Mouse (Mus musculus) limb, embryonic 14.5 days (tissue): ENCODE results near the gene Macrod2. TPM values are rescaled to one million over a fixed set of nuclear protein-coding genes. Genes with fewer than 3 reads are reported as not detected.

Source experiments
- ATAC-seq: fragments of 200-750 bp; cut with Nextera tagmentation; 2 replicates; pipeline ENCODE4 v1.8.0; 2017; ENCODE audit warnings: low read depth, moderate number of reproducible peaks, moderate TSS enrichment; ENCODE audit not compliant: low FRiP score
- DNase-seq: peaks from one replicate; pipeline ENCODE4 v3.0.0-alpha.2; 2015; ENCODE audit warnings: low spot score
- H3K27ac ChIP-seq: fragments of 300-500 bp; sonication (generic); replicated peaks from 2 replicates; pipeline ENCODE4 v1.5.1; 2014; ENCODE audit warnings: low read depth, mild to moderate bottlenecking, low read length, moderate library complexity, mixed read lengths
- H3K27me3 ChIP-seq: fragments of 300-500 bp; sonication (generic); 2 replicates; pipeline ENCODE4 v1.6.1; 2014; ENCODE audit warnings: low read length, mixed read lengths; ENCODE audit not compliant: control insufficient read depth, insufficient read depth
- H3K36me3 ChIP-seq: fragments of 300-500 bp; sonication (generic); 2 replicates; pipeline ENCODE4 v1.6.1; 2014; ENCODE audit warnings: mild to moderate bottlenecking, low read length, moderate library complexity, mixed read lengths; ENCODE audit not compliant: control insufficient read depth, insufficient read depth
- H3K4me1 ChIP-seq: fragments of 300-500 bp; sonication (generic); 2 replicates; pipeline ENCODE4 v1.6.1; 2014; ENCODE audit warnings: antibody characterized with exemption, low read length, mixed read lengths; ENCODE audit not compliant: control insufficient read depth, insufficient read depth
- H3K4me2 ChIP-seq: fragments of 300-500 bp; sonication (generic); replicated peaks from 2 replicates; pipeline ENCODE4 v1.6.1; 2014; ENCODE audit warnings: low read depth, mild to moderate bottlenecking, low read length, moderate library complexity; ENCODE audit not compliant: severe bottlenecking
- H3K4me3 ChIP-seq: fragments of 300-500 bp; sonication (generic); replicated peaks from 2 replicates; pipeline ENCODE4 v1.5.1; 2014; ENCODE audit warnings: low read length
- H3K9ac ChIP-seq: fragments of 300-500 bp; sonication (generic); 2 replicates; pipeline ENCODE4 v1.6.1; 2014; ENCODE audit warnings: mild to moderate bottlenecking, low read depth, low read length, moderate library complexity; ENCODE audit not compliant: severe bottlenecking
- H3K9me3 ChIP-seq: fragments of 300-500 bp; sonication (generic); 2 replicates; pipeline ENCODE4 v1.6.1; 2016; ENCODE audit warnings: low read length; ENCODE audit not compliant: control insufficient read depth
- POLR2A ChIP-seq: fragments of 200-500 bp; IDR thresholded peaks from 2 replicates; pipeline ENCODE4 v1.8.0; 2012; ENCODE audit warnings: inconsistent platforms, mild to moderate bottlenecking, moderate library complexity, borderline replicate concordance; ENCODE audit not compliant: insufficient read depth, insufficient read length; ENCODE audit errors: extremely low read depth
- WGBS: fragments of 180-500 bp; shearing (Covaris S2); extraction: QIAGEN DNeasy Blood & Tissue Kit; methylation state at CpG from one replicate; pipeline ENCODE4 v1.1.7; 2014; 5-methylcytosine and 5-hydroxymethylcytosine counted together
- polyA plus RNA-seq, 2 experiments: library from polyadenylated mRNA; depleted of rRNA in 1 of 2; stranded (reverse) in 1 of 2; unstranded in 1 of 2; fragments of >200 nt; fragmentation: Nextera tagmentation in 1 of 2; extraction: Ambion mirVana in 1 of 2; gene quantifications; 2 replicates each; pipeline versions ENCODE4 v1.2.1 to v1.2.3; 2012 to 2014

Macrod2 gene
- polyA plus RNA-seq, 2 experiments: 8.5 to 24.5 TPM

- no peak for TF ChIP-seq POLR2A
- Histone ChIP-seq H3K36me3 (no peaks in the 10 kb centered on the region), H3K27me3 (no peaks in the 10 kb centered on the region), H3K4me3 (no peak overlapping the region), H3K9ac (no peak overlapping the region), H3K4me1 (no peaks in the 10 kb centered on the region), H3K4me2 (no peak overlapping the region), H3K27ac (no peak overlapping the region), H3K9me3 (no peaks in the 10 kb centered on the region)
- DNase-seq (no peak), ATAC-seq (no peak)
- 90% methylated on average over 5 of the region's 5 CpGs for WGBS
Measured at GRCm38 (mm10) chr2:141736685-141737456, 1341.8 kb downstream of the Macrod2 start.

- Histone ChIP-seq H3K9me3 (no peaks in the 10 kb centered on the region), H3K27me3 (no peaks in the 10 kb centered on the region), H3K9ac (no peak overlapping the region), H3K36me3 (no peaks in the 10 kb centered on the region), H3K4me2 (no peak overlapping the region), H3K4me3 (no peak overlapping the region), H3K27ac (no peak overlapping the region), H3K4me1 (no peaks in the 10 kb centered on the region)
- DNase-seq: no peak
- 73% methylated on average over 1 of the region's 1 CpGs for WGBS
- no peak for TF ChIP-seq POLR2A
- ATAC-seq: no peak
Measured at GRCm38 (mm10) chr2:141738702-141739101, 1343.6 kb downstream of the Macrod2 start.

GRCm38 (mm10) chr2:141740318-141740717 lies 1345.2 kb downstream of the Macrod2 start:
- H3K9me3 ChIP-seq: no peaks in the 10 kb centered on the region
- H3K4me2 ChIP-seq: no peak overlapping the region
- TF ChIP-seq POLR2A: no peak
- DNase-seq: no peak
- no peaks in the 10 kb centered on the region for H3K36me3 ChIP-seq
- H3K9ac ChIP-seq: no peak overlapping the region
- H3K4me1 ChIP-seq: no peaks in the 10 kb centered on the region
- no peak for ATAC-seq
- no peak overlapping the region for H3K27ac ChIP-seq
- no peak overlapping the region for H3K4me3 ChIP-seq
- 78% methylated on average over 5 of the region's 5 CpGs for WGBS
- H3K27me3 ChIP-seq: no peaks in the 10 kb centered on the region

- 36% methylated on average over 4 of the region's 4 CpGs for WGBS
- no peak overlapping the region for H3K4me2 ChIP-seq
Measured at GRCm38 (mm10) chr2:141800236-141800635, 1405.1 kb downstream of the Macrod2 start.

GRCm38 (mm10) chr2:141800909-141801308 lies 1405.8 kb downstream of the Macrod2 start:
- Histone ChIP-seq H3K27me3 (no peaks in the 10 kb centered on the region), H3K36me3 (no peaks in the 10 kb centered on the region), H3K4me3 (no peak overlapping the region), H3K9me3 (no peaks in the 10 kb centered on the region), H3K4me1 (no peaks in the 10 kb centered on the region), H3K4me2 (no peak overlapping the region), H3K9ac (no peak overlapping the region), H3K27ac (no peak overlapping the region)
- no peak for DNase-seq
- ATAC-seq: no peak
- 44% methylated on average over 2 of the region's 2 CpGs for WGBS
- TF ChIP-seq POLR2A: no peak

More at GRCm38 (mm10) chr2:141800236-141800635, 1405.1 kb downstream of the Macrod2 start:
- no peak overlapping the region for H3K9ac ChIP-seq
- H3K27me3 ChIP-seq: no peaks in the 10 kb centered on the region
- no peak for DNase-seq
- no peaks in the 10 kb centered on the region for H3K4me1 ChIP-seq
- ATAC-seq: no peak
- TF ChIP-seq POLR2A: no peak
- no peaks in the 10 kb centered on the region for H3K36me3 ChIP-seq
- H3K9me3 ChIP-seq: no peaks in the 10 kb centered on the region
- no peak overlapping the region for H3K4me3 ChIP-seq
- H3K27ac ChIP-seq: no peak overlapping the region
